In genomic region chr2:38645936-38646335, GRCm38 (mm10) we compare ENCODE assay signal across 9 mouse cellular contexts. TPM values are rescaled to one million over a fixed set of nuclear protein-coding genes. Genes with fewer than 3 reads are reported as not detected.
A peak's percentile ranks its signal among the peaks of the same experiment; 100 is the strongest.
DNase-seq lines count a peak whose midpoint lies in the region; ATAC-seq and TF ChIP-seq lines count a peak whose summit lies in the region.
"Had no signal": no experiment of that assay in that cellular context is flagged by ENCODE, and none has a peak within 500 bp of the region (broad histone marks: within the 10 kb centered on the region; RNA-seq: fewer than 3 reads in every experiment).

No protein-coding gene starts in this region.

- peak; percentile 53; the same call in 1 of the 2 replicates for ATAC-seq in forebrain, embryonic 14.5 days
- no peak for ATAC-seq in inflammation-experienced regulatory T-cells, adult 6 months

- 0% methylated on average over 3 of the region's 3 CpGs for WGBS in forebrain, embryonic 14.5 days
- WGBS in lung, adult 2 months, result 1% methylated on average over 3 of the region's 3 CpGs

- no peak overlapping the region for H3K27ac ChIP-seq in forebrain, embryonic 14.5 days (ENCODE audit: low read depth, low read length)
- H3K27ac ChIP-seq: lung, embryonic 15.5 days had no signal

- no peaks in the 10 kb centered on the region for H3K27me3 ChIP-seq in forebrain, embryonic 14.5 days (replicated peaks; ENCODE audit: control insufficient read depth, insufficient read depth, low read length)
- H3K27me3 ChIP-seq: lung, embryonic 15.5 days had no signal

- peaks cover 14% of the 10 kb centered on the region for H3K36me3 ChIP-seq in forebrain, embryonic 14.5 days (ENCODE audit: control insufficient read depth, insufficient read depth, low read length)

- TF ChIP-seq CTCF in lung, adult 2 months (IDR thresholded peaks at IDR 0.05; ENCODE audit: insufficient read depth, low read length), result peak; percentile 54; the same call in 1 of the 2 replicates

- peaks cover 15% of the 10 kb centered on the region for H3K4me1 ChIP-seq in forebrain, embryonic 14.5 days (ENCODE audit: control insufficient read depth, insufficient read depth, low read length)
- H3K4me1 ChIP-seq in lung, adult 2 months (ENCODE audit: control insufficient read depth, insufficient read depth, low read length), result no peaks in the 10 kb centered on the region; the same call in 1 of the 2 replicates

- intact Hi-C loops in heart, postnatal 36 days (cut with DNase I), result loop anchor here (5.0 to 10.0 kb wide), 3 partner anchors 91 to 579 kb away; partner anchors contain the start of genes Arpc5l, Ppp6c and Rpl35

- TF ChIP-seq POLR2A in lung, adult 2 months (IDR thresholded peaks at IDR 0.05; ENCODE audit: borderline replicate concordance, extremely low read depth, low read depth, low read length), result no peak

- DNase-seq in NIH3T3 (ENCODE audit: low read depth), result peak; percentile 89
- DNase-seq in c-Kit-positive CD71-negative TER-119-negative erythroid progenitor cells, embryonic 14.5 days (ENCODE audit: low read depth), result peak; percentile 67
- peak; percentile 83 for DNase-seq in forebrain, embryonic 14.5 days (ENCODE audit: low spot score)
- DNase-seq in heart, postnatal 36 days, result peak; percentile 49 to 63
- peak; percentile 63 to 85 for DNase-seq in layer of hippocampus, adult 18-20 months (ENCODE audit: low spot score in 2 of 2)
- DNase-seq in lung, adult 2 months, result peak; percentile 41
- peak; percentile 78 for DNase-seq in right cerebral cortex, adult 18-20 months

- no peaks in the 10 kb centered on the region for H3K9me3 ChIP-seq in forebrain, embryonic 14.5 days (replicated peaks; ENCODE audit: control insufficient read depth, low read length)
- H3K9me3 ChIP-seq: lung, embryonic 15.5 days had no signal

- H3K4me3 ChIP-seq in forebrain, embryonic 14.5 days (ENCODE audit: low read depth, low read length), result no peak overlapping the region
- no peak overlapping the region for H3K4me3 ChIP-seq in lung, adult 2 months (replicated peaks; ENCODE audit: extremely low read depth, low read depth, low read length)
- H3K4me3 ChIP-seq: lung, embryonic 15.5 days had no signal

- H3K4me2 ChIP-seq in forebrain, embryonic 14.5 days (ENCODE audit: low read length), result no peak overlapping the region
- H3K4me2 ChIP-seq: lung, embryonic 15.5 days had no signal

- H3K9ac ChIP-seq in forebrain, embryonic 14.5 days (ENCODE audit: low read length), result no peak overlapping the region
- H3K9ac ChIP-seq: lung, embryonic 15.5 days had no signal

RNA-seq across cellular contexts. Expression of gene Psmb7, which starts 2.0 kb away (rescaled TPM):
- polyA plus RNA-seq in forebrain, embryonic 14.5 days (2014; fragmentation: Nextera tagmentation; extraction: Ambion mirVana), result 328 and 382 TPM in 2 replicates
- total RNA-seq in heart, postnatal 36 days (2021), result 100 to 1,000 TPM; 262 to 263 TPM
- 100 to 1,000 TPM; 193 to 196 TPM for total RNA-seq in layer of hippocampus, adult 18-20 months (2021)
- polyA plus RNA-seq in lung, adult 2 months (2012; rRNA removed), result 36.3 and 69.8 TPM in 2 replicates
- polyA plus RNA-seq in inflammation-experienced regulatory T-cells, adult 6 months (2017; shearing (Covaris generic)), result 100 to 1,000 TPM in 2 of 3 experiments, 10 to 100 TPM in 1; 89.2 to 158 (median 118) TPM
